Mouse (Mus musculus) midbrain, embryonic 11.5 days (tissue): ENCODE measurements around the gene Anp32e. TPM values are rescaled to one million over a fixed set of nuclear protein-coding genes. Genes with fewer than 3 reads are reported as not detected.

Experiments
- ATAC-seq: fragments of 200-750 bp; cut with Nextera tagmentation; 2 replicates; pipeline ENCODE4 v1.8.0; 2017; ENCODE audit warnings: moderate TSS enrichment, moderate library complexity; ENCODE audit not compliant: low FRiP score
- DNase-seq: peaks from one replicate; pipeline ENCODE4 v3.0.0; 2015; ENCODE audit warnings: low spot score; ENCODE audit errors: missing footprints
- H3K27ac ChIP-seq: fragments of 300-500 bp; sonication (generic); 2 replicates; pipeline ENCODE4 v1.5.1; 2014; ENCODE audit warnings: low read depth, low read length
- H3K27me3 ChIP-seq: fragments of 300-500 bp; sonication (generic); 2 replicates; pipeline ENCODE4 v1.6.1; 2014; ENCODE audit warnings: mild to moderate bottlenecking, low read length, moderate library complexity, mixed read lengths; ENCODE audit not compliant: control insufficient read depth, insufficient read depth
- H3K36me3 ChIP-seq: fragments of 300-500 bp; sonication (generic); 2 replicates; pipeline ENCODE4 v1.6.1; 2014; ENCODE audit warnings: mild to moderate bottlenecking, low read length, moderate library complexity, mixed read lengths; ENCODE audit not compliant: control insufficient read depth, insufficient read depth
- H3K4me1 ChIP-seq: fragments of 300-500 bp; sonication (generic); 2 replicates; pipeline ENCODE4 v1.6.1; 2014; ENCODE audit warnings: low read length; ENCODE audit not compliant: control insufficient read depth, insufficient read depth
- H3K4me2 ChIP-seq: fragments of 300-500 bp; sonication (generic); 2 replicates; pipeline ENCODE4 v1.6.1; 2014; ENCODE audit warnings: mild to moderate bottlenecking, moderate library complexity
- H3K4me3 ChIP-seq: fragments of 300-500 bp; sonication (generic); 2 replicates; pipeline ENCODE4 v1.5.1; 2014; ENCODE audit warnings: low read depth, low read length
- H3K9ac ChIP-seq: fragments of 300-500 bp; sonication (generic); 2 replicates; pipeline ENCODE4 v1.6.1; 2014; ENCODE audit warnings: low read length
- H3K9me3 ChIP-seq: fragments of 300-500 bp; sonication (generic); 2 replicates; pipeline ENCODE4 v1.6.1; 2016; ENCODE audit warnings: low read length; ENCODE audit not compliant: control insufficient read depth
- WGBS: fragments of 180-500 bp; shearing (Covaris S2); extraction: QIAGEN DNeasy Blood & Tissue Kit; methylation state at CpG from one replicate; pipeline ENCODE4 v1.1.7; 2014; 5-methylcytosine and 5-hydroxymethylcytosine counted together
- polyA plus RNA-seq: library from polyadenylated mRNA; unstranded; fragments of >200 nt; fragmentation: Nextera tagmentation; extraction: Ambion mirVana; gene quantifications from 2 replicates; pipeline ENCODE4 v1.2.1, GENCODE M21; 2014

Gene Anp32e
- polyA plus RNA-seq, 1 experiment from 2014 or later = 149 TPM

DNA sequence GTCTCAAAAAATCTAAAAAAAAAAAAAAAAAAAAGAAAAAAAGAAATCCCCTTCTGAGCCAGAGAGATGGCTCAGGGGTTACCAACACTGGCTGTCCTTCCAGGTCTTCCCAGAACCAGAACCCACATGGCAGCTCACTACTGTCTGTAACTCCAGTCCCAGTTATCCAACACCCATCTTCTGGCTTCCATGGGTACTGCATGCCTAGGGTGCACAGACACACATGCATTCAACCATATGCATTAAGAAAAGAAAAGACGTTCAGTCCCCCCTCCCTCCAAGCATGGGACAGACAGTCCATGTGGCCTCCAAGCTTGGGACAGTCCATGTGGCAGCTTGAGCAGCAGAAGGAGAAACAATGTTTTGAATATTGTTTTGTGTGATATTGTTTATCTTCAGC is 3.1 kb downstream of the Anp32e start:
- WGBS = 59% methylated on average over 1 of the region's 1 CpGs
- no peak for ATAC-seq

DNA sequence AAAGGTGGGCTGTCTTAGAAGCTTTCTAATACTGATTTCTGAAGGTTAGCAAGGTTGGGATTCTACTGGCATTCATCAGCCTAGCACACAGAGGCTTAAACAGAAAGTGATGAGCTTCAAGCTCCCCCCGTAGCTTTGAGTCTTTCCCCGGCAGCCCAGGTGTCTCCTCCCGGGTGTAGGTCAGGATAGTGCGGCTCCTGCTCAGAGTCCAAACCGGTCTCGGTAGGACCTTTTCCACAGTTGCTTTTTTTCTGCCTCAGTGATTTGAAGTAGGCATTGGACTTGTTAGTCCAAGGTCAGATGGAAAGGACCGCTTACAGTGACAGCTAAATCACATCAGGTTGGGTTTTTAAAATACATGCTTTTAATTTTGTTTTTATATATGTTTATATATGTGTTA is 3.5 kb downstream of the Anp32e start:
- WGBS = 91% methylated on average over 7 of the region's 7 CpGs
- peaks cover 26% of the 10 kb centered on the region for H3K36me3 ChIP-seq
- peaks cover 7% of the 10 kb centered on the region; the same call in 1 of the 2 replicates for H3K4me1 ChIP-seq
- H3K4me2 ChIP-seq = no peak overlapping the region
- no peak overlapping the region for H3K27ac ChIP-seq
- H3K9ac ChIP-seq = no peak overlapping the region
- ATAC-seq = no peak
- DNase-seq = no peak
- no peaks in the 10 kb centered on the region for H3K9me3 ChIP-seq
- no peaks in the 10 kb centered on the region for H3K27me3 ChIP-seq
- H3K4me3 ChIP-seq = no peak overlapping the region

More for the DNA sequence above, 3.1 kb downstream of the Anp32e start:
- Histone ChIP-seq H3K4me1 (peaks cover 7% of the 10 kb centered on the region; the same call in 1 of the 2 replicates), H3K9ac (no peak overlapping the region), H3K27me3 (no peaks in the 10 kb centered on the region), H3K4me3 (no peak overlapping the region), H3K9me3 (no peaks in the 10 kb centered on the region), H3K27ac (no peak overlapping the region), H3K4me2 (no peak overlapping the region), H3K36me3 (peaks cover 22% of the 10 kb centered on the region)
- no peak for DNase-seq

- ATAC-seq = no peak
- H3K27ac ChIP-seq = no peak overlapping the region
- no peak overlapping the region for H3K4me2 ChIP-seq
- no peaks in the 10 kb centered on the region for H3K9me3 ChIP-seq
- H3K9ac ChIP-seq = no peak overlapping the region
- no peaks in the 10 kb centered on the region for H3K27me3 ChIP-seq
- DNase-seq = no peak
- no peak overlapping the region for H3K4me3 ChIP-seq
- H3K36me3 ChIP-seq = peaks cover 33% of the 10 kb centered on the region
- WGBS = 95% methylated on average over 7 of the region's 7 CpGs
- peaks cover 7% of the 10 kb centered on the region; the same call in 1 of the 2 replicates for H3K4me1 ChIP-seq
Measured at GRCm38 (mm10) chr3:95933111-95933750, 4.2 kb downstream of the Anp32e start.

DNA sequence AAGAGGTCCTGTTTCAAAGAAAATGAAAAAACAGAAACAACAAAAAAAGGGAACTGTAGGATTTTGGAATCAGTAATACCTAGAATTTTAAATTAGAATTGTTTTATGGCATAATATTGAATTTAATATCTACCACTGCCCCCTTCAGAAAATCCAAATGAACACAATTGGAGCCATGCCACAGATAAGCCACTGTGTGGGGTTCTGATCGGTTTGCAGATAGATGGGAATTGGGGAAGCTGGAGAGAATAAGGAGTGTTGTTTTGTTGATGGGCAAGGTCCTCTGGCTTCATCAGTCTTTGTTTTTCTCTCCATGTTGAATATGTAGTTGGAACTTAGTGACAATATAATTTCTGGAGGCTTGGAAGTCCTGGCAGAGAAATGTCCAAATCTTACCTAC is 5.4 kb downstream of the Anp32e start:
- H3K4me1 ChIP-seq = peaks cover 7% of the 10 kb centered on the region; the same call in 1 of the 2 replicates
- 97% methylated on average over 1 of the region's 1 CpGs for WGBS
- H3K27me3 ChIP-seq = no peaks in the 10 kb centered on the region
- H3K36me3 ChIP-seq = peaks cover 44% of the 10 kb centered on the region
- no peak for DNase-seq
- no peak overlapping the region for H3K9ac ChIP-seq
- no peak overlapping the region for H3K4me2 ChIP-seq
- no peak overlapping the region for H3K4me3 ChIP-seq
- no peak for ATAC-seq
- no peak overlapping the region for H3K27ac ChIP-seq
- H3K9me3 ChIP-seq = no peaks in the 10 kb centered on the region

- no peak overlapping the region for H3K27ac ChIP-seq
- H3K9me3 ChIP-seq = no peaks in the 10 kb centered on the region
- no peak overlapping the region for H3K4me3 ChIP-seq
- H3K27me3 ChIP-seq = no peaks in the 10 kb centered on the region
- no peak overlapping the region for H3K9ac ChIP-seq
- DNase-seq (no peak), ATAC-seq (no peak)
- 96% methylated on average over 8 of the region's 8 CpGs for WGBS
- no peaks in the 10 kb centered on the region for H3K4me1 ChIP-seq
- peaks cover 63% of the 10 kb centered on the region for H3K36me3 ChIP-seq
- H3K4me2 ChIP-seq = no peak overlapping the region
Measured at GRCm38 (mm10) chr3:95938217-95938616, 9.2 kb downstream of the Anp32e start.

DNA sequence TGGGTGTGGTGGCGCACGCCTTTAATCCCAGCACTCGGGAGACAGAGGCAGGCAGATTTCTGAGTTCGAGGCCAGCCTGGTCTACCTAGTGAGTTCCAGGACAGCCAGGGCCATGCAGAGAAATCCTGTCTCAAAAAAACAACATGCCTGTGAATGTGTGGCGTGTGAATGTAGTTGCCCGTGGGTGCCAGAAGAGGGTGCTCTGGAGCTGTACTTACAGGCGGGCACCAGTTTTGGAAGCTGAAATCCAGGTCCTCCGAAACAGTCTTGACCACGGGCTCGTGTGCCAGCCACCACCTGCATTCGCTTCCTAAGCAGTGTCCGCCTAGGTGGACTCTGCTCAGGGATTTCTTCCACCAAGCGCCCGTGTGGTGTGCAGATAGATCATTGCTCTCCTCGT is 9.8 kb downstream of the Anp32e start:
- ATAC-seq (no peak), DNase-seq (no peak)
- Histone ChIP-seq H3K27ac (no peak overlapping the region), H3K9me3 (no peaks in the 10 kb centered on the region), H3K9ac (no peak overlapping the region), H3K4me2 (no peak overlapping the region), H3K36me3 (peaks cover 57% of the 10 kb centered on the region), H3K4me3 (no peak overlapping the region), H3K4me1 (no peaks in the 10 kb centered on the region), H3K27me3 (no peaks in the 10 kb centered on the region)
- 92% methylated on average over 15 of the region's 15 CpGs for WGBS

GRCm38 (mm10) chr3:95942749-95943148 is 13.7 kb downstream of the Anp32e start:
- H3K9me3 ChIP-seq = no peaks in the 10 kb centered on the region
- ATAC-seq (no peak), DNase-seq (no peak)
- H3K4me3 ChIP-seq = no peak overlapping the region
- peaks cover 43% of the 10 kb centered on the region for H3K36me3 ChIP-seq
- H3K4me1 ChIP-seq = no peaks in the 10 kb centered on the region
- 86% methylated on average over 6 of the region's 6 CpGs for WGBS
- no peak overlapping the region for H3K9ac ChIP-seq
- H3K4me2 ChIP-seq = no peak overlapping the region
- no peaks in the 10 kb centered on the region for H3K27me3 ChIP-seq
- H3K27ac ChIP-seq = no peak overlapping the region

GRCm38 (mm10) chr3:95943226-95943625 is 14.2 kb downstream of the Anp32e start:
- Histone ChIP-seq H3K9me3 (no peaks in the 10 kb centered on the region), H3K4me3 (no peak overlapping the region), H3K4me1 (no peaks in the 10 kb centered on the region), H3K27ac (no peak overlapping the region), H3K36me3 (peaks cover 38% of the 10 kb centered on the region), H3K9ac (no peak overlapping the region), H3K4me2 (no peak overlapping the region), H3K27me3 (no peaks in the 10 kb centered on the region)
- ATAC-seq (no peak), DNase-seq (no peak)
- 96% methylated on average over 7 of the region's 7 CpGs for WGBS

DNA sequence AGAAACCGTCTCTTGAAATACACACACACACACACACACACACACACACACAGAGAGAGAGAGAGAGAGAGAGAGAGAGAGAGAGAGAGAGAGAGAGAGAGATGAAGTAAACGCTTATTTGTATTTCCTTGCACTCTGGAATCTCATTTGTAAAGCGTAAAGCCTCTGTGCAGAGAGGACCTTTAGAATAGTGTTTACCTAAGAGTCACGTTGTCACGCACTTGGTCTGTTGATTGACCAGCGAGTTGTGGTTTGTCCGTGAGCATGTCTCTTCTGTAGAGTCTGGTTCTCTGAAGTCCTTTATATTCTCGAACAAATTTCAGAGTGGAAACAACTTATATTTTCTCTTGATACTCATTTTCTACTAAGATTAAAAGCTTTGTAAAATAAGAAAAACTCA is 15.7 kb downstream of the Anp32e start:
- peaks cover 26% of the 10 kb centered on the region for H3K36me3 ChIP-seq
- no peak overlapping the region for H3K4me2 ChIP-seq
- ATAC-seq (no peak), DNase-seq (no peak)
- no peaks in the 10 kb centered on the region for H3K27me3 ChIP-seq
- no peak overlapping the region for H3K9ac ChIP-seq
- no peaks in the 10 kb centered on the region for H3K9me3 ChIP-seq
- H3K4me3 ChIP-seq = no peak overlapping the region
- no peak overlapping the region for H3K27ac ChIP-seq
- no peaks in the 10 kb centered on the region for H3K4me1 ChIP-seq
- WGBS = 90% methylated on average over 8 of the region's 8 CpGs
